Mouse (Mus musculus) stomach, postnatal 0 days (tissue): ENCODE measurements around the gene Bmp2k.

ENCODE experiments used
- CTCF ChIP-seq: IDR thresholded peaks from 2 replicates; pipeline ENCODE4 v1.5.1; 2016; ENCODE audit warnings: antibody characterized with exemption, low read depth, mild to moderate bottlenecking, moderate library complexity
- EP300 ChIP-seq: optimal IDR thresholded peaks from 2 replicates; pipeline ENCODE3; 2016; ENCODE audit warnings: antibody characterized with exemption

GRCm38 (mm10) chr5:96962934-96963301, 34.6 kb upstream of the Bmp2k start:
- TF ChIP-seq CTCF, result no peak
- TF ChIP-seq EP300, result no peak
